Mouse (Mus musculus) megakaryocyte, embryonic 14.5 days (primary cell): ENCODE results near the gene Akap11. TPM values are rescaled to one million over a fixed set of nuclear protein-coding genes. Genes with fewer than 3 reads are reported as not detected.

Experiments
- H3K27me3 ChIP-seq: replicated peaks from 2 replicates; pipeline ENCODE3; 2012; ENCODE audit warnings: inconsistent platforms
- H3K36me3 ChIP-seq: replicated peaks from 2 replicates; pipeline ENCODE3; 2012; ENCODE audit warnings: low read length, inconsistent platforms, mixed read lengths
- H3K4me1 ChIP-seq: 2 replicates; pipeline ENCODE4 v1.6.1; 2012; ENCODE audit warnings: inconsistent platforms
- H3K4me3 ChIP-seq: replicated peaks from 2 replicates; pipeline ENCODE3; 2012; ENCODE audit warnings: moderate library complexity, mild to moderate bottlenecking, inconsistent platforms
- H3K9me3 ChIP-seq: 2 replicates; pipeline ENCODE4 v1.6.1; 2012; ENCODE audit warnings: inconsistent platforms
- FLI1 ChIP-seq: IDR thresholded peaks from 2 replicates; pipeline ENCODE4 v1.6.1; 2012; ENCODE audit warnings: low read length, inconsistent platforms, mixed read lengths
- GATA1 ChIP-seq: IDR thresholded peaks from 3 replicates; pipeline ENCODE4 v1.6.1; 2012; ENCODE audit warnings: mixed read lengths, low read length, inconsistent platforms, borderline replicate concordance
- polyA plus RNA-seq: library from polyadenylated mRNA; stranded (reverse); fragments of >175 nt; gene quantifications from 2 replicates; pipeline ENCODE4 v1.2.3, GENCODE M21; 2012; ENCODE audit warnings: low replicate concordance; ENCODE audit not compliant: insufficient read depth

Akap11 gene
- polyA plus RNA-seq, 1 experiment, result 0.18 TPM

GRCm38 (mm10) chr14:78492602-78493001 lies 44.0 kb downstream of the Akap11 start:
- peaks cover 7% of the 10 kb centered on the region; the same call in 1 of the 2 replicates for H3K4me1 ChIP-seq
- no peaks in the 10 kb centered on the region for H3K9me3 ChIP-seq
- no peak overlapping the region for H3K4me3 ChIP-seq
- H3K27me3 ChIP-seq, result no peaks in the 10 kb centered on the region
- H3K36me3 ChIP-seq, result peaks cover 67% of the 10 kb centered on the region
- TF ChIP-seq GATA1 (no peak), FLI1 (no peak)

- Histone ChIP-seq H3K4me3 (no peak overlapping the region), H3K4me1 (no peaks in the 10 kb centered on the region)
- TF ChIP-seq FLI1 (no peak), GATA1 (no peak)
Measured at GRCm38 (mm10) chr14:78491432-78491831, 45.2 kb downstream of the Akap11 start.

GRCm38 (mm10) chr14:78482385-78483231 lies 54.0 kb downstream of the Akap11 start:
- Histone ChIP-seq H3K4me3 (peak overlapping the region; percentile 59), H3K27me3 (peaks cover 7% of the 10 kb centered on the region), H3K9me3 (no peaks in the 10 kb centered on the region), H3K36me3 (no peaks in the 10 kb centered on the region), H3K4me1 (peaks cover 8% of the 10 kb centered on the region; the same call in 1 of the 2 replicates)
- TF ChIP-seq FLI1 (no peak), GATA1 (no peak)

More at GRCm38 (mm10) chr14:78491432-78491831, 45.2 kb downstream of the Akap11 start:
- Histone ChIP-seq H3K36me3 (peaks cover 57% of the 10 kb centered on the region), H3K27me3 (no peaks in the 10 kb centered on the region), H3K9me3 (no peaks in the 10 kb centered on the region)

- H3K4me1 ChIP-seq, result no peaks in the 10 kb centered on the region
- peaks cover 10% of the 10 kb centered on the region for H3K9me3 ChIP-seq
- peaks cover 2% of the 10 kb centered on the region for H3K27me3 ChIP-seq
- no peaks in the 10 kb centered on the region for H3K36me3 ChIP-seq
- TF ChIP-seq FLI1, result no peak
- no peak for TF ChIP-seq GATA1
- no peak overlapping the region for H3K4me3 ChIP-seq
Measured at GRCm38 (mm10) chr14:78474058-78474457, 62.5 kb downstream of the Akap11 start.

- no peak overlapping the region for H3K4me3 ChIP-seq
- H3K9me3 ChIP-seq, result peaks cover 3% of the 10 kb centered on the region
- TF ChIP-seq FLI1 (no peak), GATA1 (no peak)
- H3K4me1 ChIP-seq, result no peaks in the 10 kb centered on the region
- H3K27me3 ChIP-seq, result peaks cover 4% of the 10 kb centered on the region
- H3K36me3 ChIP-seq, result no peaks in the 10 kb centered on the region
Measured at GRCm38 (mm10) chr14:78470714-78471113, 65.9 kb downstream of the Akap11 start.

- Histone ChIP-seq H3K4me1 (no peaks in the 10 kb centered on the region), H3K9me3 (no peaks in the 10 kb centered on the region), H3K4me3 (no peak overlapping the region), H3K27me3 (peaks cover 4% of the 10 kb centered on the region), H3K36me3 (no peaks in the 10 kb centered on the region)
- TF ChIP-seq GATA1 (no peak), FLI1 (no peak)
Measured at GRCm38 (mm10) chr14:78468991-78469390, 67.6 kb downstream of the Akap11 start.

GRCm38 (mm10) chr14:78467994-78468393 lies 68.6 kb downstream of the Akap11 start:
- H3K9me3 ChIP-seq, result no peaks in the 10 kb centered on the region
- no peak for TF ChIP-seq FLI1
- no peak for TF ChIP-seq GATA1
- no peaks in the 10 kb centered on the region for H3K4me1 ChIP-seq

GRCm38 (mm10) chr14:78464353-78464752 lies 72.3 kb downstream of the Akap11 start:
- Histone ChIP-seq H3K4me1 (no peaks in the 10 kb centered on the region; the same call in 1 of the 2 replicates), H3K27me3 (peaks cover 11% of the 10 kb centered on the region), H3K9me3 (no peaks in the 10 kb centered on the region), H3K4me3 (no peak overlapping the region), H3K36me3 (no peaks in the 10 kb centered on the region)
- TF ChIP-seq GATA1 (no peak), FLI1 (no peak)

More at GRCm38 (mm10) chr14:78467994-78468393, 68.6 kb downstream of the Akap11 start:
- H3K4me3 ChIP-seq, result no peak overlapping the region
- no peaks in the 10 kb centered on the region for H3K36me3 ChIP-seq
- H3K27me3 ChIP-seq, result peaks cover 7% of the 10 kb centered on the region

- TF ChIP-seq FLI1 (no peak), GATA1 (no peak)
- H3K4me3 ChIP-seq, result no peak overlapping the region
- H3K4me1 ChIP-seq, result peaks cover 5% of the 10 kb centered on the region
- H3K27me3 ChIP-seq, result peaks cover 21% of the 10 kb centered on the region
- 0 out of 2 replicates have a peak, but pooled peaks cover 4% of the 10 kb centered on the region for H3K9me3 ChIP-seq
- no peaks in the 10 kb centered on the region for H3K36me3 ChIP-seq
Measured at GRCm38 (mm10) chr14:78459121-78459520, 77.5 kb downstream of the Akap11 start.

GRCm38 (mm10) chr14:78458705-78459104 lies 77.9 kb downstream of the Akap11 start:
- TF ChIP-seq GATA1, result no peak
- no peak for TF ChIP-seq FLI1
- peaks cover 5% of the 10 kb centered on the region for H3K4me1 ChIP-seq
- H3K9me3 ChIP-seq, result 0 out of 2 replicates have a peak, but pooled peaks cover 4% of the 10 kb centered on the region
- H3K4me3 ChIP-seq, result no peak overlapping the region
- no peaks in the 10 kb centered on the region for H3K36me3 ChIP-seq
- H3K27me3 ChIP-seq, result peaks cover 21% of the 10 kb centered on the region
